Mouse (Mus musculus) stomach, embryonic 14.5 days (tissue): ENCODE results near the gene Actbl2. TPM values are rescaled to one million over a fixed set of nuclear protein-coding genes. Genes with fewer than 3 reads are reported as not detected.
A peak's percentile ranks its signal among the peaks of the same experiment; 100 is the strongest.

Source experiments
- ATAC-seq: fragments of 200-750 bp; cut with Nextera tagmentation; 2 replicates; pipeline ENCODE4 v1.8.0; 2017; ENCODE audit warnings: low read depth, moderate TSS enrichment; ENCODE audit not compliant: insufficient number of reproducible peaks, insufficient read depth, low FRiP score
- H3K27ac ChIP-seq: fragments of 300-500 bp; sonication (generic); 2 replicates; pipeline ENCODE4 v1.5.1; 2014; ENCODE audit warnings: mild to moderate bottlenecking, low read length, moderate library complexity, mixed read lengths
- H3K27me3 ChIP-seq: fragments of 300-500 bp; sonication (generic); 2 replicates; pipeline ENCODE4 v1.6.1; 2014; ENCODE audit warnings: low read length, control low read depth, mixed read lengths; ENCODE audit not compliant: control insufficient read depth, insufficient read depth
- H3K36me3 ChIP-seq: fragments of 300-500 bp; sonication (generic); 2 replicates; pipeline ENCODE4 v1.6.1; 2014; ENCODE audit warnings: mild to moderate bottlenecking, control low read depth, low read length, moderate library complexity, mixed read lengths; ENCODE audit not compliant: control insufficient read depth, insufficient read depth
- H3K4me1 ChIP-seq: fragments of 300-500 bp; sonication (generic); 2 replicates; pipeline ENCODE4 v1.6.1; 2014; ENCODE audit warnings: low read length, control low read depth, mixed read lengths; ENCODE audit not compliant: control insufficient read depth, insufficient read depth
- H3K4me2 ChIP-seq: fragments of 300-500 bp; sonication (generic); replicated peaks from 2 replicates; pipeline ENCODE4 v1.6.1; 2014; ENCODE audit warnings: low read depth, low read length, control low read depth
- H3K4me3 ChIP-seq: fragments of 300-500 bp; sonication (generic); 2 replicates; pipeline ENCODE4 v1.5.1; 2014; ENCODE audit warnings: low read depth, low read length, control low read depth
- H3K9ac ChIP-seq: fragments of 300-500 bp; sonication (generic); replicated peaks from 2 replicates; pipeline ENCODE4 v1.6.1; 2014; ENCODE audit warnings: low read depth, mild to moderate bottlenecking, control low read depth, low read length, moderate library complexity, mixed read lengths
- H3K9me3 ChIP-seq: fragments of 300-500 bp; sonication (generic); 2 replicates; pipeline ENCODE4 v1.6.1; 2016; ENCODE audit warnings: low read depth, low read length, control low read depth; ENCODE audit not compliant: control insufficient read depth
- WGBS: fragments of 180-500 bp; shearing (Covaris S2); extraction: QIAGEN DNeasy Blood & Tissue Kit; methylation state at CpG from one replicate; pipeline ENCODE4 v1.1.7; 2014; 5-methylcytosine and 5-hydroxymethylcytosine counted together
- polyA plus RNA-seq: library from polyadenylated mRNA; unstranded; fragments of >200 nt; fragmentation: Nextera tagmentation; extraction: Ambion mirVana; gene quantifications from 2 replicates; pipeline ENCODE4 v1.2.1, GENCODE M21; 2014

Gene Actbl2
- not detected in 2 replicates for polyA plus RNA-seq

DNA sequence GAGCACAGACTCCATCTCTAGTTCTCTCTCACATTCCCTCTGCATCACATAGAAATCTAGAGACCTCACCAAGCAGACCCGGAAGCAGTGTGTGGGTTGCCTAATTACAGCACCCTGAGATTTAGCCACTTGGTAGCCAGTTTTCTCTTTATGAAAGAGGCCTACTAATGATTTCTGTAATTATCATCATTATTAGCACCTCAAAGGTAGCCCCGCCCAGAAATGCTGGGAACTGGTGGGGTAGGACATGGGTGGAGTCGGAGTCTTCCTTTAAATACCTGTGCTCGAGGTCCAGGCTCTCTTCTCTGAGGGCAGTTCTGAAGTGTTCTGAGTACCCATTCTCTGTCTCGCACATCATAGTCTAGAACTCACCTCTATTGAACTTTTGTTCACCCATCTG is at the start of gene Actbl2:
Gene Actbl2 (plus strand): TSS at position 301 of the 400 bp plus-strand sequence.
- Histone ChIP-seq H3K9ac (no peak within 1 kb of the TSS), H3K27me3 (no peaks in the 10 kb centered on the region), H3K4me2 (no peak within 1 kb of the TSS), H3K27ac (no peak within 1 kb of the TSS), H3K36me3 (no peaks in the 10 kb centered on the region), H3K9me3 (no peaks in the 10 kb centered on the region), H3K4me1 (no peaks in the 10 kb centered on the region), H3K4me3 (no peak within 1 kb of the TSS)
- WGBS = 91% methylated on average over 5 of the region's 5 CpGs
- no peak for ATAC-seq

DNA sequence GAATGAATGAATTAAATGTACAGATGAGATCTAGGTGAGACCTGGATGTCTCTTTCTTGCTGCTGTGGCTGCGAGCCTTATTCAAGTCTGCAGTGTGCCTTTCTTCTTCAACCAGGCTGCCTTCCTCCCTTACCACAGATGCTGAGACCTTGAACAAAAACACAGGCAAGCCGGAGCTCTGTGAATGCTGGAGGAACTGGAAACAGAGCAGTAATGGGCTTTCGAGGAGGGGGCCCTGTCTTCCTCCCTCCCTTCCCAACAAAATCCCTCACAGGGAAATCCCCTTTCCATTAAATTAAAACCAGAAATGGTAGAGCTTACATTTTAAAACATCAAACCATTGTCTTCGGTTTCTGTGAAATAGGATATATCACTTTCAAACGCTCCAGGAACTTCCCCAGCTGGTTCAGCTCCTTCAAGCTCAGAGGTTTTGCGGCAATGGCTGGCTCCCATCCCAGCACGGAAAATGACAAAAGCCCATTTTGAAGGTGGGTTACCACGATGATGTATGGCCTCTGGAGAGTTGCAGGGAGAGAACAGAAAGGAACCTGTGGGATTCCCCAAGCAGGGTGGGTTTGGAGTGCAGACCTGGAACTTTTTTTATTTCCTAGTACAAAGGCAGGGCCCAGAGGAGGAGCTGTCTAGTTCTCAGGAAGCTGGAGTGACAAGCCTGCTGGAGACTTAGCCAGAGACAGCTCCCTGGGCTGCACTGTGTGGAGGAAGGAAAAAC is 44.0 kb upstream of the Actbl2 start:
- Histone ChIP-seq H3K4me3 (no peak overlapping the region), H3K27ac (peak overlapping the region; percentile 61; the same call in 1 of the 2 replicates), H3K9ac (no peak overlapping the region), H3K36me3 (no peaks in the 10 kb centered on the region), H3K4me1 (0 out of 2 replicates have a peak, but pooled peaks cover 2% of the 10 kb centered on the region), H3K4me2 (no peak overlapping the region), H3K9me3 (no peaks in the 10 kb centered on the region), H3K27me3 (no peaks in the 10 kb centered on the region)
- WGBS = 20% methylated on average over 8 of the region's 8 CpGs
- ATAC-seq = peak; percentile 80; the same call in 1 of the 2 replicates

DNA sequence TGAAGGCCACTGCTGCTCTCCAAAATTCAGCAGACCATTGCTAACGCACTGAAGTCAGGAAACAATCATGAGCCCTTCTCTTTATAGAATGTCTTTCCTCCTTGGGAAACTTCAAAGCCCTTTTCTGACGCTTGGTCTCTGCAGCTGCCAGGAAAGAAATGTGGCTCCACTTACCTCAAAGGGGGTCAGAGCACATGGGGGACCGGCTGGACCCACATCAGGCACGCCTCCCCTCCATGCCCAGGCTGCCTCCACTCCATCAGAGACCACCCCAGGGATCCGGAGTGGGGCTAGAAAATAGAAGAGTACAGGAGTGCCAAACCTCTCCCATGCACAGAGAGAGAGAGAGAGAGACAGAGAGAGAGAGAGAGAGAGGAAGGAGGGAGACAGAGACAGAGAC is 26.0 kb upstream of the Actbl2 start:
- WGBS = 48% methylated on average over 5 of the region's 5 CpGs
- Histone ChIP-seq H3K27ac (no peak overlapping the region), H3K4me3 (no peak overlapping the region), H3K27me3 (no peaks in the 10 kb centered on the region), H3K4me2 (no peak overlapping the region), H3K9ac (no peak overlapping the region), H3K36me3 (no peaks in the 10 kb centered on the region), H3K4me1 (no peaks in the 10 kb centered on the region), H3K9me3 (no peaks in the 10 kb centered on the region)
- no peak for ATAC-seq

DNA sequence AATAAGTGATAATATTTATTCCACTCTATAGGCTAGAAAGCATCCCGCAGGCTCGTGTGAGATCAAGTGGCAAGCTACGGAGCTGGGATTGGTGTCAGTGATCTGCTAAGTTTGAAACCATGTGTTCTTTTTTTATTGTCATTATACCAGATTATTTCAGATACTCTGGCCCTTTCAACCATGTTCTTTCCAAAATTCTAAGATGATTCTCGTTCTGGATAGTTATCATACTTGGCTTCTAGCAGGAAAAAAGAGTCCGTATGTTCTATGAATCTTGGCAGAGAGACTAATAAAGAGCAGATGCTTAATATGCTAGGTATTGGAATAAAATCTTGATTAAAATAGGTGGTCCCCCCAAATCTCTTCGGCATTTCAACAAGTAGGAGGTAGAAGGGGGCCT is 25.3 kb upstream of the Actbl2 start:
- no peaks in the 10 kb centered on the region for H3K36me3 ChIP-seq
- H3K4me2 ChIP-seq = no peak overlapping the region
- no peak for ATAC-seq
- no peak overlapping the region for H3K9ac ChIP-seq
- H3K27ac ChIP-seq = no peak overlapping the region
- H3K27me3 ChIP-seq = no peaks in the 10 kb centered on the region
- H3K4me1 ChIP-seq = no peaks in the 10 kb centered on the region
- H3K9me3 ChIP-seq = no peaks in the 10 kb centered on the region
- H3K4me3 ChIP-seq = no peak overlapping the region
- 86% methylated on average over 6 of the region's 6 CpGs for WGBS

DNA sequence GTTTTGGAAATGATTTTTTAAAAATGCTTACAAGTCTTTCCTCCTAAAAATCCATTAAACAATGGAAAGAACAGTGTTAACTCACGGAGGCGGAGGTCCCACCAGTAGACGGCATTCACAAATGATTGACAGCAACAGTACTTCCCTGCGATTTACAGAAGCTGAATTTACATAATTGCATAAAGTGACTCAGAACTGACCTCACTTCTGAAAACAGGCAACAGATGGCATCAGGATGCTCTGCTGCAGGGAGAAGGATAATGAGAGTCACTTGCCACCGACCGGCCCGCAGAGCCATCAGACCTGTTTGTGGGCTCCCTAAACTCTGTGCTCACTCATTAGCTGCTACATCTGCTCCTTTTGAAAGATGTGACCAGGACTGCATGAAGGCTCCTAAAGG is 22.4 kb upstream of the Actbl2 start:
- Histone ChIP-seq H3K36me3 (no peaks in the 10 kb centered on the region), H3K9me3 (no peaks in the 10 kb centered on the region), H3K27me3 (no peaks in the 10 kb centered on the region), H3K9ac (no peak overlapping the region), H3K4me2 (no peak overlapping the region), H3K27ac (no peak overlapping the region), H3K4me1 (0 out of 2 replicates have a peak, but pooled peaks cover 6% of the 10 kb centered on the region), H3K4me3 (no peak overlapping the region)
- 81% methylated on average over 7 of the region's 7 CpGs for WGBS
- ATAC-seq = no peak

DNA sequence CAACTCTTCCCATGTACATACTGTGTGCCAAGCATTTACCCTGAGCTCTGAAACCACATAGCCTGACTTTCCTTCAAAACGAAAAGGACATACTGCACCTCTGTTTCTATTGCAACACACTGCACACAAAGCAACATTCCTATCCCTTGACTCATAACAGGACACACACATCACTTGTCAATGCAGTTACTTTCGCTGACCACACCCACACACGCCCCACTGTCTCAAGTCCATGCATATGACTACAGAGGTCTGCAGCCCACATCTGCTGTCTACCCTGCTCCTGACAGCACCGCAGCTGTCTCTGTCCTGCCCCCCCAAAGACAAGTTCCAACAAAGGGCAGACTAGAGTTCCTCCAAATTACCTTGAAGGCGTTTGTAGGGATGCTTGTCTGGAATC is 21.5 kb upstream of the Actbl2 start:
- Histone ChIP-seq H3K9ac (no peak overlapping the region), H3K4me2 (no peak overlapping the region), H3K27ac (no peak overlapping the region), H3K36me3 (no peaks in the 10 kb centered on the region), H3K27me3 (no peaks in the 10 kb centered on the region), H3K4me1 (0 out of 2 replicates have a peak, but pooled peaks cover 6% of the 10 kb centered on the region), H3K4me3 (no peak overlapping the region), H3K9me3 (no peaks in the 10 kb centered on the region)
- ATAC-seq = peak; percentile 68; the same call in 1 of the 2 replicates
- WGBS = 56% methylated on average over 5 of the region's 5 CpGs

DNA sequence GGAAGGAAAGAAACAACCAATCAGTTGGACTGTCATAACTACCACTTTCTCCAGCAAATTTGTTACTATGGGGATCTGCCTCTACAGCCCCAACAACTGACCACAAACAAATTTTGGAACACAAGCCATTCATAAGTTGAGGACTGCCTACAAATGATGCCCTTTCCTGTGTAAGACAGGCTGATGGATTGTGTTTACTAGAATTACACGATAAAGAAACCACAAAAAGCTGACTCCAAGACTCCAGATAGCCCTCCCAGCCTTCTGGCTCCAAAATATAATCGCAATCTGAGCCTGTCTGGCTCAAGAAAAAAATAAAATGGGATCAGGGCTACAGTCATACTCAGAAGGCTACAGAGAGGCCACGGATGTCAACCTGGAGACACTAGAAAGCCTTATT is 20.2 kb upstream of the Actbl2 start:
- H3K4me2 ChIP-seq = no peak overlapping the region

DNA sequence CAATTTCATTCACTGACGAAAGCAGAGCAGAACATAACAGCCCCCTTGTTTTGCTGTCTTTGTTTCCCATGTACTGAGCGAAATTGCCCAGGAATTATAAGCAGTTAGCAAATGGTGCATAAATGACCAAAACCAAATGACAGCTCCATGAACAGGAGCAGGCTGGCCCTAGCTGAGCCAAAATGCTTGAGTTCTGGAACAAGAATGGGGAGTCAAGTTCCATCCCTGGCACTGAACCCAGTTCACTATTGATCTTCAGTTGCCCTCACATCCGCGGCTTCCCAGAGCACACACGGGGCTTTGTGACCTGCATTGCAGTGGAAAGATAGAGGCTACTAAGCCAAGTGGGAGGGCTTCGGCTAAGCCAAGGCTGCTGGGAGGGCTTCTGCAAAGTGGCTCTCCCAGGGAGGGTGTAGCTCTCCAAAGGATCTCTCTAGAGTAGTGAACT is 19.1 kb upstream of the Actbl2 start:
- no peak overlapping the region for H3K9ac ChIP-seq
- no peaks in the 10 kb centered on the region for H3K9me3 ChIP-seq
- H3K4me2 ChIP-seq = no peak overlapping the region
- no peaks in the 10 kb centered on the region for H3K27me3 ChIP-seq
- H3K36me3 ChIP-seq = no peaks in the 10 kb centered on the region
- H3K27ac ChIP-seq = no peak overlapping the region
- H3K4me3 ChIP-seq = no peak overlapping the region
- 50% methylated on average over 6 of the region's 6 CpGs for WGBS
- no peak for ATAC-seq
- 0 out of 2 replicates have a peak, but pooled peaks cover 6% of the 10 kb centered on the region for H3K4me1 ChIP-seq

More for the DNA sequence above, 20.2 kb upstream of the Actbl2 start:
- Histone ChIP-seq H3K36me3 (no peaks in the 10 kb centered on the region), H3K4me3 (no peak overlapping the region), H3K27ac (no peak overlapping the region), H3K9ac (no peak overlapping the region), H3K9me3 (no peaks in the 10 kb centered on the region), H3K4me1 (0 out of 2 replicates have a peak, but pooled peaks cover 6% of the 10 kb centered on the region), H3K27me3 (no peaks in the 10 kb centered on the region)
- ATAC-seq = no peak
- WGBS = 51% methylated on average over 3 of the region's 3 CpGs
